Mouse (Mus musculus) stomach, postnatal 0 days (tissue): ENCODE results near the gene Fam214a. TPM values are rescaled to one million over a fixed set of nuclear protein-coding genes. Genes with fewer than 3 reads are reported as not detected.

Experiments
- ATAC-seq: fragments of 200-750 bp; cut with Nextera tagmentation; 2 replicates; pipeline ENCODE4 v1.8.0; 2017; ENCODE audit not compliant: low FRiP score, low TSS enrichment
- DNase-seq: peaks from one replicate; pipeline ENCODE4 v3.0.0-alpha.2; 2016; ENCODE audit warnings: low spot score
- H3K27ac ChIP-seq: fragments of 300-500 bp; sonication (generic); replicated peaks from 2 replicates; pipeline ENCODE4 v1.5.1; 2014; ENCODE audit warnings: mild to moderate bottlenecking, control low read depth
- H3K27me3 ChIP-seq: fragments of 300-500 bp; sonication (generic); 2 replicates; pipeline ENCODE4 v1.6.1; 2014; ENCODE audit warnings: low read length; ENCODE audit not compliant: control insufficient read depth, insufficient read depth
- H3K36me3 ChIP-seq: fragments of 300-500 bp; sonication (generic); 2 replicates; pipeline ENCODE4 v1.6.1; 2014; ENCODE audit warnings: low read length, mixed read lengths; ENCODE audit not compliant: control insufficient read depth, insufficient read depth
- H3K4me1 ChIP-seq: fragments of 300-500 bp; sonication (generic); replicated peaks from 2 replicates; pipeline ENCODE4 v1.6.1; 2014; ENCODE audit warnings: antibody characterized with exemption; ENCODE audit not compliant: control insufficient read depth, insufficient read depth
- H3K4me2 ChIP-seq: fragments of 300-500 bp; sonication (generic); replicated peaks from 2 replicates; pipeline ENCODE4 v1.6.1; 2014; ENCODE audit warnings: low read depth, mild to moderate bottlenecking, control low read depth, moderate library complexity
- H3K4me3 ChIP-seq: fragments of 300-500 bp; sonication (generic); 2 replicates; pipeline ENCODE4 v1.5.1; 2014; ENCODE audit warnings: low read depth, low read length, control low read depth
- H3K9ac ChIP-seq: fragments of 300-500 bp; sonication (generic); 2 replicates; pipeline ENCODE4 v1.6.1; 2014; ENCODE audit warnings: mild to moderate bottlenecking, low read length, control low read depth, mixed read lengths
- H3K9me3 ChIP-seq: fragments of 300-500 bp; sonication (generic); 2 replicates; pipeline ENCODE4 v1.6.1; 2016; ENCODE audit warnings: low read length; ENCODE audit not compliant: control insufficient read depth
- CTCF ChIP-seq: IDR thresholded peaks from 2 replicates; pipeline ENCODE4 v1.5.1; 2016; ENCODE audit warnings: antibody characterized with exemption, low read depth, mild to moderate bottlenecking, moderate library complexity
- EP300 ChIP-seq: optimal IDR thresholded peaks from 2 replicates; pipeline ENCODE3; 2016; ENCODE audit warnings: antibody characterized with exemption
- WGBS: fragments of 180-500 bp; shearing (Covaris S2); extraction: QIAGEN DNeasy Blood & Tissue Kit; methylation state at CpG from one replicate; pipeline ENCODE4 v1.1.7; 2014; 5-methylcytosine and 5-hydroxymethylcytosine counted together
- polyA plus RNA-seq: library from polyadenylated mRNA; unstranded; fragments of >200 nt; fragmentation: Nextera tagmentation; extraction: Ambion mirVana; gene quantifications from 2 replicates; pipeline ENCODE4 v1.2.1, GENCODE M21; 2015

Gene Fam214a
- polyA plus RNA-seq, 1 experiment from 2014 or later = 10.7 TPM

GRCm38 (mm10) chr9:74966200-74966599 lies 13.5 kb downstream of the Fam214a start:
- no peak for ATAC-seq
- TF ChIP-seq CTCF (no peak), EP300 (no peak)
- no peak for DNase-seq
- no peaks in the 10 kb centered on the region for H3K4me1 ChIP-seq
- WGBS = 40% methylated on average over 4 of the region's 4 CpGs
- no peak overlapping the region for H3K4me3 ChIP-seq
- H3K36me3 ChIP-seq = peaks cover 2% of the 10 kb centered on the region; the same call in 1 of the 2 replicates
- no peak overlapping the region for H3K27ac ChIP-seq
- H3K9me3 ChIP-seq = no peaks in the 10 kb centered on the region
- no peak overlapping the region for H3K9ac ChIP-seq
- H3K27me3 ChIP-seq = no peaks in the 10 kb centered on the region
- H3K4me2 ChIP-seq = no peak overlapping the region

GRCm38 (mm10) chr9:74968647-74969428 lies 16.2 kb downstream of the Fam214a start:
- H3K9ac ChIP-seq = no peak overlapping the region
- no peak overlapping the region for H3K4me2 ChIP-seq
- H3K9me3 ChIP-seq = no peaks in the 10 kb centered on the region
- H3K27me3 ChIP-seq = no peaks in the 10 kb centered on the region
- 90% methylated on average over 8 of the region's 8 CpGs for WGBS
- no peak for TF ChIP-seq EP300
- no peak for TF ChIP-seq CTCF
- H3K4me3 ChIP-seq = no peak overlapping the region
- no peak overlapping the region for H3K27ac ChIP-seq
- H3K36me3 ChIP-seq = no peaks in the 10 kb centered on the region
- ATAC-seq (no peak), DNase-seq (no peak)
- no peaks in the 10 kb centered on the region for H3K4me1 ChIP-seq

- no peak overlapping the region for H3K4me2 ChIP-seq
- no peak overlapping the region for H3K9ac ChIP-seq
- ATAC-seq (no peak), DNase-seq (no peak)
- 40% methylated on average over 1 of the region's 1 CpGs for WGBS
- H3K4me3 ChIP-seq = no peak overlapping the region
- no peak overlapping the region for H3K27ac ChIP-seq
- no peaks in the 10 kb centered on the region for H3K27me3 ChIP-seq
- no peak for TF ChIP-seq CTCF
- no peak for TF ChIP-seq EP300
- H3K9me3 ChIP-seq = no peaks in the 10 kb centered on the region
- H3K36me3 ChIP-seq = no peaks in the 10 kb centered on the region
- H3K4me1 ChIP-seq = peaks cover 9% of the 10 kb centered on the region; the same call in 1 of the 2 replicates
These were observed 17.9 kb downstream of the Fam214a start for GRCm38 (mm10) chr9:74970591-74970990.

GRCm38 (mm10) chr9:74971191-74971976 lies 18.7 kb downstream of the Fam214a start:
- TF ChIP-seq CTCF (no peak), EP300 (no peak)
- Histone ChIP-seq H3K27me3 (no peaks in the 10 kb centered on the region), H3K27ac (no peak overlapping the region), H3K4me3 (no peak overlapping the region), H3K9me3 (no peaks in the 10 kb centered on the region), H3K4me1 (peaks cover 9% of the 10 kb centered on the region; the same call in 1 of the 2 replicates), H3K36me3 (no peaks in the 10 kb centered on the region), H3K4me2 (no peak overlapping the region), H3K9ac (no peak overlapping the region)
- WGBS = 82% methylated on average over 12 of the region's 12 CpGs
- ATAC-seq (no peak), DNase-seq (no peak)

- peaks cover 9% of the 10 kb centered on the region; the same call in 1 of the 2 replicates for H3K4me1 ChIP-seq
- no peaks in the 10 kb centered on the region for H3K36me3 ChIP-seq
- ATAC-seq (no peak; the same call in 1 of the 2 replicates), DNase-seq (no peak)
- no peaks in the 10 kb centered on the region for H3K27me3 ChIP-seq
- 82% methylated on average over 5 of the region's 5 CpGs for WGBS
- no peak overlapping the region for H3K27ac ChIP-seq
- no peak for TF ChIP-seq CTCF
- no peak for TF ChIP-seq EP300
- no peak overlapping the region for H3K9ac ChIP-seq
- no peaks in the 10 kb centered on the region for H3K9me3 ChIP-seq
- H3K4me3 ChIP-seq = no peak overlapping the region
- H3K4me2 ChIP-seq = no peak overlapping the region
These were observed 20.1 kb downstream of the Fam214a start for GRCm38 (mm10) chr9:74972736-74973135.
